In the genomic region with DNA sequence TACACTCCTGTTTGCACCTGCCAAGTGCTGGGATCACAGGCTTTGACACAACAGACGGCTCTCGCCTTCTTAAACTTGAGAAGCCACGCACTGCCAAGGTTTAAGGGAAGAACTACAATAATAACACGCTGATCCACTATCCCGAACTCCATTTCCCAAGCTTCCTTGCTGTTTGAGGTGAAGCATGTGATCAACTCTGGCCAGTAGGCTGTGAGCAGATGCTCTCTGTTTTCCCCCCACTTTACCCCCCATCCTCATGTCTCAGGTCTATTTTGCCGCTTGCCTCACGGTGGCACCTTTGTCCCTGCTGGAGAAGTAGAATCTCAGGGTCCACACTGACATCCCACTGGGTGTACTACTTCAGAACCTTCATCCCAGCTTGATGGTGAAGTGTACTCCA, we compare ENCODE assay signal across 15 mouse cellular contexts. TPM values are rescaled to one million over a fixed set of nuclear protein-coding genes. Genes with fewer than 3 reads are reported as not detected.
A peak's percentile ranks its signal among the peaks of the same experiment; 100 is the strongest.
DNase-seq lines count a peak whose midpoint lies in the region; ATAC-seq and TF ChIP-seq lines count a peak whose summit lies in the region.
"Had no signal": no experiment of that assay in that cellular context is flagged by ENCODE, and none has a peak within 500 bp of the region (broad histone marks: within the 10 kb centered on the region; RNA-seq: fewer than 3 reads in every experiment).

No protein-coding gene starts in this region.

- no peaks in the 10 kb centered on the region for H3K9me3 ChIP-seq in lung, embryonic 14.5 days (ENCODE audit: low read depth, low read length)
- no peaks in the 10 kb centered on the region for H3K9me3 ChIP-seq in MEL (replicated peaks; ENCODE audit: insufficient read depth, low read length)

- WGBS in lung, embryonic 14.5 days = 35% methylated on average over 7 of the region's 7 CpGs

- ATAC-seq in frontal cortex, adult (ENCODE audit: low TSS enrichment) = peak; percentile 94
- no peak for ATAC-seq in lung, embryonic 14.5 days (ENCODE audit: insufficient read depth)
- no peak for ATAC-seq in megakaryocyte progenitor cell, adult 5-6 weeks (replicated peaks; ENCODE audit: poor library complexity)

- H3K9ac ChIP-seq in lung, embryonic 14.5 days = no peak overlapping the region
- H3K9ac ChIP-seq in MEL (ENCODE audit: control insufficient read depth, low read depth, low read length, poor library complexity, severe bottlenecking) = no peak overlapping the region
- H3K9ac ChIP-seq: limb, embryonic 12.5 days had no signal

- no peak for TF ChIP-seq EP300 in MEL (IDR thresholded peaks at IDR 0.05; ENCODE audit: low read depth in 1 of 2, low read length in 2 of 2)

- TF ChIP-seq RAD21 in MEL (IDR thresholded peaks at IDR 0.05; ENCODE audit: low read depth, low read length) = no peak

- no peak overlapping the region for H3K4me3 ChIP-seq in lung, embryonic 14.5 days (ENCODE audit: low read depth, low read length)
- H3K4me3 ChIP-seq in MEL (ENCODE audit: control insufficient read depth in 1 of 2, insufficient read depth in 1 of 2, low read depth in 2 of 2, low read length in 2 of 2) = no peak overlapping the region
- H3K4me3 ChIP-seq: limb, embryonic 12.5 days had no signal

- no peak for TF ChIP-seq CTCF in lung, embryonic 14.5 days (IDR thresholded peaks at IDR 0.05; ENCODE audit: low read depth)
- no peak for TF ChIP-seq CTCF in MEL (IDR thresholded peaks at IDR 0.05 in 2 of 3, conservative IDR thresholded peaks at IDR 0.05 in 1 of 3; ENCODE audit: control insufficient read depth in 1 of 3, insufficient read depth in 1 of 3, low read depth in 2 of 3, low read length in 3 of 3, poor library complexity in 1 of 3, severe bottlenecking in 1 of 3)

- H3K79me2 ChIP-seq in MEL (ENCODE audit: control insufficient read depth, insufficient read depth, low read length, poor library complexity) = no peaks in the 10 kb centered on the region

- 0 out of 2 replicates have a peak, but pooled peaks cover 2% of the 10 kb centered on the region for H3K4me1 ChIP-seq in lung, embryonic 14.5 days (ENCODE audit: insufficient read depth)
- H3K4me1 ChIP-seq in MEL (ENCODE audit: control insufficient read depth in 1 of 2, insufficient read depth in 2 of 2, low read length in 2 of 2) = peaks cover 0 to 2% of the 10 kb centered on the region in 2 experiments; a peak in 1 of 4 replicates
- H3K4me1 ChIP-seq: limb, embryonic 12.5 days had no signal

- no peaks in the 10 kb centered on the region for H3K36me3 ChIP-seq in lung, embryonic 14.5 days (ENCODE audit: insufficient read depth)
- H3K36me3 ChIP-seq in MEL (ENCODE audit: control insufficient read depth in 1 of 2, insufficient read depth in 2 of 2, low read length in 2 of 2) = no peaks in the 10 kb centered on the region
- H3K36me3 ChIP-seq: limb, embryonic 12.5 days had no signal

- no peak for DNase-seq in frontal cortex, postnatal 25 days (ENCODE audit: low spot score in 2 of 2)
- DNase-seq in lung, embryonic 14.5 days = peak; percentile 4
- no peak for DNase-seq in lung, postnatal 14 days
- DNase-seq in MEL (ENCODE audit: low read depth, low spot score) = no peak
- peak; percentile 47 to 74 for DNase-seq in left cerebral cortex, postnatal 25 days (ENCODE audit: low spot score in 2 of 2)
- DNase-seq in spleen, adult 12 weeks (ENCODE audit: low spot score) = no peak
- DNase-seq: adrenal gland, postnatal 10 days; cerebellum, adult 18-20 months; gastrocnemius, postnatal 25 days; heart, postnatal 36 days; kidney, postnatal 10 days; lung, postnatal 10 days had no signal

- H3K4me2 ChIP-seq in lung, embryonic 14.5 days = no peak overlapping the region
- H3K4me2 ChIP-seq: limb, embryonic 12.5 days had no signal

- H3K27ac ChIP-seq in lung, embryonic 14.5 days (ENCODE audit: low read depth) = no peak overlapping the region
- H3K27ac ChIP-seq in MEL (ENCODE audit: control insufficient read depth, low read depth, low read length) = no peak overlapping the region
- H3K27ac ChIP-seq: limb, embryonic 12.5 days had no signal

- H3K27me3 ChIP-seq in lung, embryonic 14.5 days (ENCODE audit: insufficient read depth, low read length) = 0 out of 2 replicates have a peak, but pooled peaks cover 3% of the 10 kb centered on the region
- no peaks in the 10 kb centered on the region for H3K27me3 ChIP-seq in MEL (ENCODE audit: control insufficient read depth in 1 of 2, insufficient read depth in 2 of 2, low read length in 2 of 2)

- intact Hi-C loops in left cerebral cortex, postnatal 25 days (cut with DNase I) = no loop called here

- no peak for TF ChIP-seq POLR2A in MEL (IDR thresholded peaks at IDR 0.05; ENCODE audit: control insufficient read depth in 1 of 2, insufficient read depth in 1 of 2, low read depth in 1 of 2, low read length in 2 of 2, poor library complexity in 1 of 2)

TF ChIP-seq in MEL, 35 proteins besides CTCF, POLR2A, EP300 and RAD21:
- TF ChIP-seq HCFC1 (IDR thresholded peaks at IDR 0.05; ENCODE audit: low read depth, low read length) (peak; percentile 68), USF1 (IDR thresholded peaks at IDR 0.05; ENCODE audit: low read depth, low read length) (peak; percentile 58), ZMIZ1 (IDR thresholded peaks at IDR 0.05; ENCODE audit: low read depth, low read length) (no peak)
TF ChIP-seq in MEL: peak in this region for 2.

RNA-seq across cellular contexts. Expression of gene LTO1, which starts 6.2 kb away (rescaled TPM):
- polyA plus RNA-seq in lung, embryonic 14.5 days (2014; fragmentation: Nextera tagmentation; extraction: Ambion mirVana) = 22.1 and 22.3 TPM in 2 replicates
- total RNA-seq in MEL (2012; rRNA removed) = 10.5 and 18.1 TPM in 2 replicates
- polyA plus RNA-seq in MEL (2012; ENCODE audit: insufficient read depth in 1 of 2, insufficient read length in 2 of 2, low read depth in 1 of 2, low replicate concordance in 2 of 2, missing spikeins in 1 of 2) = 10 to 100 TPM in 1 of 2 experiments, not detected in 1; 18.4 TPM
- 10 to 100 TPM; 24.4 to 25.3 TPM for total RNA-seq in left cerebral cortex, postnatal 25 days (2021)
- 10.2 and 10.3 TPM in 2 replicates for total RNA-seq in megakaryocyte progenitor cell, adult 5-6 weeks (2015)
- total RNA-seq in megakaryocyte progenitor cell, adult 5-6 weeks (2017) = 27.4 and 42.9 TPM in 2 replicates

RNA-seq across cellular contexts. Expression of gene Fgf15, which starts 12.4 kb away (rescaled TPM):
- not detected in 2 replicates for polyA plus RNA-seq in lung, embryonic 14.5 days (2014; fragmentation: Nextera tagmentation; extraction: Ambion mirVana)
- 11.7 and 19.1 TPM in 2 replicates for total RNA-seq in MEL (2012; rRNA removed)
- 10 to 100 TPM in 1 of 2 experiments, not detected in 1; 16.6 TPM for polyA plus RNA-seq in MEL (2012; ENCODE audit: insufficient read depth in 1 of 2, insufficient read length in 2 of 2, low read depth in 1 of 2, low replicate concordance in 2 of 2, missing spikeins in 1 of 2)
- not detected for total RNA-seq in left cerebral cortex, postnatal 25 days (2021)
- not detected in 2 replicates for total RNA-seq in megakaryocyte progenitor cell, adult 5-6 weeks (2015)
- total RNA-seq in megakaryocyte progenitor cell, adult 5-6 weeks (2017) = not detected in 2 replicates
- total RNA-seq: adrenal gland, postnatal 10 days; gastrocnemius, postnatal 25 days; heart, postnatal 36 days had no signal

RNA-seq across cellular contexts. Expression of gene Ccnd1, which starts 31.0 kb away (rescaled TPM):
- polyA plus RNA-seq in lung, embryonic 14.5 days (2014; fragmentation: Nextera tagmentation; extraction: Ambion mirVana) = 148 and 154 TPM in 2 replicates
- 0.08 and 0.13 TPM in 2 replicates for total RNA-seq in MEL (2012; rRNA removed)
- under 1 TPM in 1 of 2 experiments, not detected in 1; 0.38 TPM for polyA plus RNA-seq in MEL (2012; ENCODE audit: insufficient read depth in 1 of 2, insufficient read length in 2 of 2, low read depth in 1 of 2, low replicate concordance in 2 of 2, missing spikeins in 1 of 2)
- total RNA-seq in left cerebral cortex, postnatal 25 days (2021) = 10 to 100 TPM; 44.4 to 52.2 TPM
- 8.6 and 10.3 TPM in 2 replicates for total RNA-seq in megakaryocyte progenitor cell, adult 5-6 weeks (2015)
- 9.5 and 12.5 TPM in 2 replicates for total RNA-seq in megakaryocyte progenitor cell, adult 5-6 weeks (2017)

Comparison
In these comparisons a context has a peak if more than half of its experiments do, and no peak if none do; other contexts are left out.
1. DNase-seq: peak in lung, embryonic 14.5 days (single experiment) and left cerebral cortex, postnatal 25 days (2 of 2); none in frontal cortex, postnatal 25 days (0 of 2), lung, postnatal 14 days (single experiment), MEL (single experiment) and spleen, adult 12 weeks (single experiment).
2. RNA of gene Fgf15, which starts 12.4 kb away (total RNA-seq): 11.7 to 19.1 TPM in MEL; not detected in left cerebral cortex, postnatal 25 days and not detected in megakaryocyte progenitor cell, adult 5-6 weeks; every median in the first group is over 10 times any median in the second.